Mouse (Mus musculus): ENCODE data around the gene Npdc1.

DNA sequence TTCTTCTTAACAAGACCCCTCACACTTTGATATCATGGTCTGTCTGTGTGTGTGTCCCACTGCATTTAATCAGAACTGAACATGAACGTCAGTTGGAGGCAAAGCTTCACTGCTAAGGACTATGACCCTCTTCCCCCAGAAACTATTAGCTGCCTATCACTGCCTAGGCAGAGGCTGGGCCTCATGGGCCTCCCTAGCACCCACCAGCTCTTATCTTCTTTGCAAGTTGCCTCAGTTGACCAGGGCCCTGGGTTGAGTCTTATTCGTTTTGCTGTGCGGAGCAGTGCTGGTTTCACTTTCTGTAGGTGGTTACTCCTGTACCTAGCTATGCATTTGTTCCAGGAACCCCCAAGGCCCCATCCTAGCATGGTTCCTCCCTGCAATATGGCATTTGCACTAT, 29.2 kb upstream of the Npdc1 start:
- TF ChIP-seq POLR2A (IDR thresholded peaks at IDR 0.05; ENCODE audit: insufficient read depth, low read length) = no peak
- TF ChIP-seq CTCF (IDR thresholded peaks at IDR 0.05; ENCODE audit: low read depth, low read length) = no peak
- TF ChIP-seq EP300 (IDR thresholded peaks at IDR 0.05; ENCODE audit: insufficient read depth, low read depth, low read length) = no peak
